ENCODE assay signal across 10 mouse cellular contexts in genomic region chr3:65861471-65861881, GRCm38 (mm10).
DNase-seq lines count a peak whose midpoint lies in the region; ATAC-seq lines count a peak whose summit lies in the region.
"Had no signal": no experiment of that assay in that cellular context is flagged by ENCODE, and none has a peak within 500 bp of the region (broad histone marks: within the 10 kb centered on the region; RNA-seq: fewer than 3 reads in every experiment).

No protein-coding gene starts in this region.

- DNase-seq in gastrocnemius, postnatal 14 days, result peak; percentile 20
- DNase-seq in gastrocnemius, adult 8-10 months (ENCODE audit: low spot score in 2 of 2), result no peak
- peak; percentile 20 for DNase-seq in right cerebral cortex, postnatal 4 days
- DNase-seq in right cerebral cortex, adult 2 months (ENCODE audit: low spot score in 2 of 2), result no peak
- no peak for DNase-seq in natural killer cell, adult 2 months (ENCODE audit: low spot score in 2 of 2)
- no peak for DNase-seq in right cerebral cortex, postnatal 25 days
- DNase-seq in adrenal gland, adult 8-10 months, result no peak
- DNase-seq: cerebellum, adult 11 months had no signal

- H3K27me3 ChIP-seq in kidney, embryonic 16.5 days (ENCODE audit: insufficient read depth, low read length), result no peaks in the 10 kb centered on the region

- H3K4me1 ChIP-seq in kidney, embryonic 16.5 days (ENCODE audit: insufficient read depth, low read length), result peaks cover 34% of the 10 kb centered on the region

- H3K9me3 ChIP-seq in kidney, embryonic 16.5 days (ENCODE audit: low read length), result no peaks in the 10 kb centered on the region

- WGBS in kidney, embryonic 16.5 days, result 18% methylated on average over 6 of the region's 6 CpGs

- H3K4me3 ChIP-seq in kidney, embryonic 16.5 days (ENCODE audit: low read length), result no peak overlapping the region
- H3K4me3 ChIP-seq: megakaryocyte, embryonic 14.5 days had no signal

- intact Hi-C loops in gastrocnemius, postnatal 14 days (cut with DNase I; ENCODE audit: low total_unique reads), result loop anchor here (10.0 kb wide), 3 partner anchors 133 to 487 kb away; no protein-coding TSS in a partner anchor

- H3K27ac ChIP-seq in kidney, embryonic 16.5 days (ENCODE audit: low read length), result 0 out of 2 replicates have a peak overlapping the region, but pooled peaks have one; percentile 27

- no peaks in the 10 kb centered on the region for H3K36me3 ChIP-seq in kidney, embryonic 16.5 days (ENCODE audit: insufficient read depth, low read length)

- no peak overlapping the region for H3K4me2 ChIP-seq in kidney, embryonic 16.5 days (replicated peaks; ENCODE audit: low read depth, low read length)

- H3K9ac ChIP-seq in kidney, embryonic 16.5 days (replicated peaks; ENCODE audit: low read length), result no peak overlapping the region; the same call in 1 of the 2 replicates

- peak; percentile 69 for ATAC-seq in kidney, embryonic 16.5 days (ENCODE audit: low FRiP score, low TSS enrichment)

Comparison
In these comparisons a context has a peak if more than half of its experiments do, and no peak if none do; other contexts are left out.
1. DNase-seq: peak in gastrocnemius, postnatal 14 days (single experiment) and right cerebral cortex, postnatal 4 days (single experiment); none in gastrocnemius, adult 8-10 months (0 of 2), right cerebral cortex, adult 2 months (0 of 2), natural killer cell, adult 2 months (0 of 2), right cerebral cortex, postnatal 25 days (single experiment) and adrenal gland, adult 8-10 months (single experiment).